Comparison of ENCODE assay signal across 8 mouse cellular contexts in genomic region chr14:34570294-34570693, GRCm38 (mm10). TPM values are rescaled to one million over a fixed set of nuclear protein-coding genes. Genes with fewer than 3 reads are reported as not detected.
DNase-seq lines count a peak whose midpoint lies in the region; ATAC-seq and TF ChIP-seq lines count a peak whose summit lies in the region.

No protein-coding gene starts in this region.

- H3K9ac ChIP-seq in heart, embryonic 11.5 days (ENCODE audit: low read depth, low read length): 0 out of 2 replicates have a peak overlapping the region, but pooled peaks have one; percentile 56
- no peak overlapping the region for H3K9ac ChIP-seq in kidney, embryonic 14.5 days (ENCODE audit: low read depth, low read length)
- no peak overlapping the region for H3K9ac ChIP-seq in liver, adult 2 months (ENCODE audit: low read depth, low read length)
- no peak overlapping the region for H3K9ac ChIP-seq in stomach, embryonic 16.5 days (ENCODE audit: low read length)

- H3K27ac ChIP-seq in embryonic facial prominence, embryonic 10.5 days (replicated peaks): no peak overlapping the region
- peak overlapping the region; percentile 54; the same call in 1 of the 2 replicates for H3K27ac ChIP-seq in heart, embryonic 11.5 days (ENCODE audit: low read depth, low read length)
- H3K27ac ChIP-seq in kidney, embryonic 14.5 days (ENCODE audit: low read depth, low read length): no peak overlapping the region
- no peak overlapping the region for H3K27ac ChIP-seq in liver, adult 2 months (replicated peaks; ENCODE audit: insufficient read depth, low read depth, low read length)
- H3K27ac ChIP-seq in stomach, embryonic 16.5 days (ENCODE audit: low read length): no peak overlapping the region

- TF ChIP-seq POLR2A in liver, adult 2 months (IDR thresholded peaks at IDR 0.05; ENCODE audit: extremely low read depth, insufficient read depth, low read length): no peak

- 1% methylated on average over 6 of the region's 6 CpGs for WGBS in embryonic facial prominence, embryonic 10.5 days
- WGBS in heart, embryonic 11.5 days (ENCODE audit: insufficient replicate concordance): 2% methylated on average over 6 of the region's 6 CpGs
- WGBS in kidney, embryonic 14.5 days: 2% methylated on average over 6 of the region's 6 CpGs
- under 1% methylated on average over 6 of the region's 6 CpGs for WGBS in liver, adult 2 months
- 1% methylated on average over 6 of the region's 6 CpGs for WGBS in stomach, embryonic 16.5 days

- H3K36me3 ChIP-seq in embryonic facial prominence, embryonic 10.5 days (replicated peaks): no peaks in the 10 kb centered on the region
- H3K36me3 ChIP-seq in heart, embryonic 11.5 days (ENCODE audit: control insufficient read depth, insufficient read depth, low read length): peaks cover 7% of the 10 kb centered on the region
- no peaks in the 10 kb centered on the region for H3K36me3 ChIP-seq in kidney, embryonic 14.5 days (ENCODE audit: control insufficient read depth, insufficient read depth, low read length)
- no peaks in the 10 kb centered on the region for H3K36me3 ChIP-seq in liver, adult 2 months (ENCODE audit: control insufficient read depth, insufficient read depth, low read length)
- no peaks in the 10 kb centered on the region for H3K36me3 ChIP-seq in stomach, embryonic 16.5 days (ENCODE audit: control insufficient read depth, insufficient read depth, low read length)

- H3K4me2 ChIP-seq in heart, embryonic 11.5 days: peak overlapping the region; percentile 54
- peak overlapping the region; percentile 40 for H3K4me2 ChIP-seq in kidney, embryonic 14.5 days (replicated peaks; ENCODE audit: low read depth, low read length)
- H3K4me2 ChIP-seq in stomach, embryonic 16.5 days (ENCODE audit: low read depth, low read length): peak overlapping the region; percentile 61

- peak; percentile 25; the same call in 1 of the 2 replicates for ATAC-seq in heart, embryonic 11.5 days (replicated peaks; ENCODE audit: insufficient number of reproducible peaks, low FRiP score, low TSS enrichment)
- ATAC-seq in kidney, embryonic 14.5 days (ENCODE audit: low FRiP score, low TSS enrichment): peak; percentile 74
- peak; percentile 63; the same call in 1 of the 2 replicates for ATAC-seq in stomach, embryonic 16.5 days (ENCODE audit: insufficient read depth, low FRiP score)

- peaks cover 15% of the 10 kb centered on the region for H3K27me3 ChIP-seq in embryonic facial prominence, embryonic 10.5 days (replicated peaks; ENCODE audit: low read depth, poor library complexity, severe bottlenecking)
- H3K27me3 ChIP-seq in heart, embryonic 11.5 days (ENCODE audit: control insufficient read depth, insufficient read depth, low read length): no peaks in the 10 kb centered on the region
- H3K27me3 ChIP-seq in kidney, embryonic 14.5 days (ENCODE audit: control insufficient read depth, insufficient read depth, low read length): no peaks in the 10 kb centered on the region
- no peaks in the 10 kb centered on the region for H3K27me3 ChIP-seq in liver, adult 2 months (ENCODE audit: control insufficient read depth, insufficient read depth, low read length)
- H3K27me3 ChIP-seq in stomach, embryonic 16.5 days (ENCODE audit: control insufficient read depth, insufficient read depth, low read length): no peaks in the 10 kb centered on the region

- no peaks in the 10 kb centered on the region for H3K79me2 ChIP-seq in liver, adult 2 months (ENCODE audit: control insufficient read depth, insufficient read depth, low read length)

- peak; percentile 44 for DNase-seq in CD4-positive helper T cell, adult 2 months (ENCODE audit: low read depth, low spot score)
- DNase-seq in adrenal gland, postnatal 25 days: peak; percentile 84
- DNase-seq in embryonic facial prominence, embryonic 10.5 days (ENCODE audit: low spot score): peak; percentile 85
- DNase-seq in liver, adult 2 months (ENCODE audit: extremely low read depth, low read depth, low spot score): peak; percentile 52
- DNase-seq in neural tube, embryonic 10.5 days (ENCODE audit: extremely low spot score, low spot score): peak; percentile 82

- no peaks in the 10 kb centered on the region for H3K9me3 ChIP-seq in embryonic facial prominence, embryonic 10.5 days
- no peaks in the 10 kb centered on the region for H3K9me3 ChIP-seq in heart, embryonic 11.5 days (replicated peaks; ENCODE audit: control insufficient read depth, low read length)
- H3K9me3 ChIP-seq in kidney, embryonic 14.5 days (ENCODE audit: control insufficient read depth, low read length): no peaks in the 10 kb centered on the region
- H3K9me3 ChIP-seq in stomach, embryonic 16.5 days (replicated peaks; ENCODE audit: control insufficient read depth, low read length): no peaks in the 10 kb centered on the region

- H3K4me3 ChIP-seq in embryonic facial prominence, embryonic 10.5 days: peak overlapping the region; percentile 48; the same call in 1 of the 2 replicates
- H3K4me3 ChIP-seq in heart, embryonic 11.5 days (ENCODE audit: low read depth, low read length): no peak overlapping the region
- H3K4me3 ChIP-seq in kidney, embryonic 14.5 days (ENCODE audit: low read length): no peak overlapping the region; the same call in 1 of the 2 replicates
- no peak overlapping the region for H3K4me3 ChIP-seq in liver, adult 2 months (ENCODE audit: insufficient read depth, low read depth, low read length)
- peak overlapping the region; percentile 31; the same call in 1 of the 2 replicates for H3K4me3 ChIP-seq in stomach, embryonic 16.5 days (replicated peaks; ENCODE audit: low read length)

- peak; percentile 72 for TF ChIP-seq CTCF in liver, adult 2 months (IDR thresholded peaks at IDR 0.05; ENCODE audit: low read depth, low read length)

- H3K4me1 ChIP-seq in embryonic facial prominence, embryonic 10.5 days: peaks cover 35% of the 10 kb centered on the region
- H3K4me1 ChIP-seq in heart, embryonic 11.5 days (ENCODE audit: control insufficient read depth, insufficient read depth, low read length): peaks cover 68% of the 10 kb centered on the region
- H3K4me1 ChIP-seq in kidney, embryonic 14.5 days (ENCODE audit: control insufficient read depth, insufficient read depth, low read length): peaks cover 10% of the 10 kb centered on the region; the same call in 1 of the 2 replicates
- no peaks in the 10 kb centered on the region for H3K4me1 ChIP-seq in liver, adult 2 months (ENCODE audit: control insufficient read depth, insufficient read depth, low read length)
- H3K4me1 ChIP-seq in stomach, embryonic 16.5 days (ENCODE audit: control insufficient read depth, insufficient read depth, low read length): peaks cover 16% of the 10 kb centered on the region

RNA-seq across cellular contexts. Expression of gene Ldb3, which starts 18.2 kb away (rescaled TPM):
- 0.73 and 1.4 TPM in 2 replicates for total RNA-seq in adrenal gland, postnatal 25 days (2021)
- polyA plus RNA-seq in embryonic facial prominence, embryonic 10.5 days (2016; fragmentation: Nextera tagmentation; extraction: Ambion mirVana): 0.59 TPM in 1 of 2 replicates, not detected in the other
- polyA plus RNA-seq in heart, embryonic 11.5 days (2014; fragmentation: Nextera tagmentation; extraction: Ambion mirVana): 221 and 225 TPM in 2 replicates
- 0.24 and 0.31 TPM in 2 replicates for polyA plus RNA-seq in kidney, embryonic 14.5 days (2014; fragmentation: Nextera tagmentation; extraction: Ambion mirVana)
- total RNA-seq in liver, adult 2 months (2014; rRNA removed): 0.18 TPM in 1 of 2 replicates, not detected in the other
- 0.06 TPM in 2 replicates for polyA plus RNA-seq in liver, adult 2 months (2012; rRNA removed)
- 4.4 and 30.9 TPM in 2 replicates for polyA plus RNA-seq in stomach, embryonic 16.5 days (2015; fragmentation: Nextera tagmentation; extraction: Ambion mirVana)

RNA-seq across cellular contexts. Expression of gene Opn4, which starts 29.6 kb away (rescaled TPM):
- not detected in 2 replicates for total RNA-seq in adrenal gland, postnatal 25 days (2021)
- 0.23 and 0.27 TPM in 2 replicates for polyA plus RNA-seq in embryonic facial prominence, embryonic 10.5 days (2016; fragmentation: Nextera tagmentation; extraction: Ambion mirVana)
- 4.1 and 4.2 TPM in 2 replicates for polyA plus RNA-seq in heart, embryonic 11.5 days (2014; fragmentation: Nextera tagmentation; extraction: Ambion mirVana)
- 0.09 and 0.20 TPM in 2 replicates for polyA plus RNA-seq in kidney, embryonic 14.5 days (2014; fragmentation: Nextera tagmentation; extraction: Ambion mirVana)
- total RNA-seq in liver, adult 2 months (2014; rRNA removed): not detected in 2 replicates
- polyA plus RNA-seq in liver, adult 2 months (2012; rRNA removed): not detected in 2 replicates
- polyA plus RNA-seq in stomach, embryonic 16.5 days (2015; fragmentation: Nextera tagmentation; extraction: Ambion mirVana): 0.06 TPM in 1 of 2 replicates, not detected in the other

RNA-seq across cellular contexts. Expression of gene 9230112D13Rik, which starts 47.7 kb away (rescaled TPM):
- total RNA-seq in adrenal gland, postnatal 25 days (2021): not detected in 2 replicates
- not detected in 2 replicates for polyA plus RNA-seq in embryonic facial prominence, embryonic 10.5 days (2016; fragmentation: Nextera tagmentation; extraction: Ambion mirVana)
- polyA plus RNA-seq in heart, embryonic 11.5 days (2014; fragmentation: Nextera tagmentation; extraction: Ambion mirVana): not detected in 2 replicates
- not detected in 2 replicates for polyA plus RNA-seq in kidney, embryonic 14.5 days (2014; fragmentation: Nextera tagmentation; extraction: Ambion mirVana)
- total RNA-seq in liver, adult 2 months (2014; rRNA removed): not detected in 2 replicates
- polyA plus RNA-seq in liver, adult 2 months (2012; rRNA removed): not detected in 2 replicates
- polyA plus RNA-seq in stomach, embryonic 16.5 days (2015; fragmentation: Nextera tagmentation; extraction: Ambion mirVana): not detected in 2 replicates

Comparison
In these comparisons a context has a peak if more than half of its experiments do, and no peak if none do; other contexts are left out.
1. H3K4me3 ChIP-seq: peak in embryonic facial prominence, embryonic 10.5 days (single experiment) and stomach, embryonic 16.5 days (single experiment); none in heart, embryonic 11.5 days (single experiment), kidney, embryonic 14.5 days (single experiment) and liver, adult 2 months (single experiment).
2. Peak in every context shown above with its lines, with median percentiles within 50 percentile points of each other: DNase-seq, ATAC-seq and H3K4me2 ChIP-seq.